Mouse (Mus musculus): ENCODE data around the gene Dync1i2. TPM values are rescaled to one million over a fixed set of nuclear protein-coding genes. Genes with fewer than 3 reads are reported as not detected.

The Dync1i2 gene
- polyA plus RNA-seq (2017; shearing (Covaris generic)), result 100 to 1,000 TPM in 1 of 3 experiments, 10 to 100 TPM in 2; 83.0 to 106 (median 86.7) TPM

DNA sequence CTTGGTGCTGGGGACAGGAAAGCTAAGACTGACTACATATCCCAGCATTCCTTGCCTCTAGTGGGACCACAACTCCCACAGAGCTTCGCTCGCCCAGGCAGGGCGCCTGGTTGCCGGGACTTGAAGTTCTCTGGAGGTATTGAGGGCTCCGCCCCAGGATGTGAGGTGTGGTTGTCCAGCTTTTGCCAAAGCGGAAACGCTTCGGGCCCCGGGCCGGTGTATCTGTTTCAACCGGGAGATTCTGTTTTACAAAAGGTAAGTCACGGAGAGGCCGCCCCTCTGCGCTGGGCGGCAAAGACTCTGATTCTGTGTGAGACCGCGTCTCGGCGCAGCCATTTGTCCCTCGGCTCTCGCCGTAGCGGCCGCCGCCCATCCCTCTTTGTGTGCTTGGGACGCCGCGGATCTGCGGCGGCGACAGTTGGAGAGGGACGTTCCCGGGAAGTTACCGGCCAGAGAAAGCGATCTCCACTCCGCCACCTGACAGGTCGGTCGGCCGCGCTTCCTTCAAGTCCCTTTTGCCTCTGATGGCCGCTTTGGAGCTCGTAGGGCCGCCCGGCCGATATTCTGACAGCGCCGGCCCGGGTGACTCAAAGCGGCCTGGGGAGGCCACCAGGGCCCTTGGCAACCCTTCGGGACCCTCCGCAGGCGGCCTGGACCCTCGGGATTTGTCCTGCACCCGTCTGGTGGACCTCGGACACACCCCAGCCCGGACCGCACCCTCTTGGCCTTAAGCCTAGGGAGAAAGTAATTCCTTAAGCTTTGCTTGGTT lies at the start of gene Dync1i2:
Dync1i2 (plus strand) TSS at position 116 of the 769 bp plus-strand sequence.
- ATAC-seq, result peak; percentile 100

DNA sequence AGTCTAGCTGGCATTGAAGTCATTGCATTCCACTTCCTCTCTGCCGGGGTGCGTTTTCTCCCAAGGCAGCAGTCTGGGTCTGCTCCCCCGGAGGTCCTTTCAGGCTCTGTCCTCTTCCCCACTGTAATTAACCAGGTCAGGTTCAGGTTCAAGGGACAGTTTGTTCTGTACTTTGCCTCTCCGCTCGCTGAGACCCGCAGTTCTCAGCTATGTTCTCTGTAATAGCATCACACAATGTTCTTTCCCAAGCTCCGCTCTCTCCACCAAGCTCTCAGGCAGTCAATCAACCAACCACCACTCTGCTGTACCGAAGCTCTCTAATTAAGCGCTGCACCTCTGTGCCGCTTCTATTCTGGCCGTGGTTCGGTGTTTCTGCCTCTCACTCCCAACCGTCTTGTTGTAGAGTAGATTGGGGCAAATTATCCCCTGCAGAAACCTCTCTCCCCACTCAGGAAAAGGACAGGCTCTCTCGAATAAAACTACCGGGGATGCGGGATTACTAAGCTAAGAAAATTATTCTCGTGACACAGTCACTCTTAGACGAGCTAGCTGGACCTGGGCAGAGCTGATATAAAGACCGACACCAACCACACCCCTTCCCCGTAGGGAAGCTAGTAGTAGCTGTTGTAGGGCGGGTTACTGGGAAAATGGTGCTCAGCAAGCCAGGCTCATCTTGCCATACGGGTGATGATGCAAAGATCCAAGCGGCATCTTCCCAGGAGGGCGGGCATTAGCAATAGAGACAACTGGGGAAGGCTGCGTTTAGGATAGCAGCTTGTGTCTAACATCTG lies 48.5 kb upstream of the Dync1i2 start:
- ATAC-seq, result no peak

DNA sequence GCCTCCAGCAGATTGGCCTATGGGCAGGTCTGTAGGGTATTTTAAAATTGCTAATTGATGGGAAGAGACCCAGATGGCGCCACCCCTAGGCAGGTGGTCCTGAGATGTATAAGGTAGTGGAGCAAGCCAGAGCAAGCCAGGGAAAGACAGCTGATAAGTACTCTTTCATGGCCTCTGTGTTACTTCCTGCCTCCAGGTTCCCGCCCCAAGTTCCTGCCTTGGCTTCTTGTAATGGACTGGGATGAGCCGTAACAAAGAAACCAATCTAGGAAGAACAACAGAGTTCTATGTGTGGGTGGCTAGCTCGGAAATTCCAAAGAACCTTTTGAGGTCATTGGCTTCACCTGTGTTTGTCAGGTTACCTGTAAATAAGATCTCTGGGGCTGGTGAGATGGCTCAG lies 44.3 kb upstream of the Dync1i2 start:
- no peak for ATAC-seq

DNA sequence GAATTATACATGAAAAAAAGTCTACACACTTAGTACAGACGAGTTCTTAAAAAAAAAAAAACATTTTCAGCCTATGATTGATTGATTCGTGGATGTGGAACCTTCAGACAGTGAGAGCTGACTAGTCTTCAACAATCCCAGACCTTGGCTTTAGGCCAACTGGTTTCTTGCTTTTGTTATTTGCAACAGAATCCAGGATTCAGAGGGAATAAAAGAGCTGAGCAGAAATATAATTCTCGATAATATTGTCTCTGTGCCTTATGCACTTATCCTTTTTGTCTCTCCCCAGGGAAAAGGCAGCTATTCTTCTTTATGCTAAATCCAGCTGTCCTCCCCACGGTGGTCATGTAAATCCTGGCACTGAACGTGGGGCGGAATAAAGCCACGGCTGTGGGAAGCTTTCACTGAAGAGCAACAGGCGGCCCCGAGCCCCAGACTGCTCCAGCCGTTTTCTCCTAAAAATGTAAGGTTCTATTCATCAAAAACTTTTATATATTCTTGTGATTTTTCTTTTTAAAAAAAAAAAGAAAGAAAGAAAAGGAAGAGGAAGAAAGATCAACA lies 43.0 kb upstream of the Dync1i2 start:
- ATAC-seq, result no peak

DNA sequence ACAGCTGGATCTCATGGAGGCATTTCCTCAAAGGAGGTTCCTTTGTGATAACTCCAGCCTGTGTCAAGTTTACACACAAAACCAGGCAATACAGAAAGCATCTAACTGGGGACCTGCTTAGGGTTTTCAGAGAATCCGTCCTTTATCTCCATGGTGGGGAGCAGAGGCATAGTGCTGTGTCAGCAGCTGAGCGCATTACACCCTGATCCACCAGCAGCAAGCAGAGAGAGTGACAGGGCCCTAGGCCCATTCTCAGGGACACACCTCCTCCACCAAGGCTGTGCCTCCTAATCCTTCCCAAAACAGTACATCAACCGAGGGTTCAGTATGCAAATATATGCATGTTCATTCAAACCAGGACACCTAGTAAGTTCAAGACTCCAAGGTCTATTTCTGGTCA lies 38.5 kb upstream of the Dync1i2 start:
- no peak for ATAC-seq

DNA sequence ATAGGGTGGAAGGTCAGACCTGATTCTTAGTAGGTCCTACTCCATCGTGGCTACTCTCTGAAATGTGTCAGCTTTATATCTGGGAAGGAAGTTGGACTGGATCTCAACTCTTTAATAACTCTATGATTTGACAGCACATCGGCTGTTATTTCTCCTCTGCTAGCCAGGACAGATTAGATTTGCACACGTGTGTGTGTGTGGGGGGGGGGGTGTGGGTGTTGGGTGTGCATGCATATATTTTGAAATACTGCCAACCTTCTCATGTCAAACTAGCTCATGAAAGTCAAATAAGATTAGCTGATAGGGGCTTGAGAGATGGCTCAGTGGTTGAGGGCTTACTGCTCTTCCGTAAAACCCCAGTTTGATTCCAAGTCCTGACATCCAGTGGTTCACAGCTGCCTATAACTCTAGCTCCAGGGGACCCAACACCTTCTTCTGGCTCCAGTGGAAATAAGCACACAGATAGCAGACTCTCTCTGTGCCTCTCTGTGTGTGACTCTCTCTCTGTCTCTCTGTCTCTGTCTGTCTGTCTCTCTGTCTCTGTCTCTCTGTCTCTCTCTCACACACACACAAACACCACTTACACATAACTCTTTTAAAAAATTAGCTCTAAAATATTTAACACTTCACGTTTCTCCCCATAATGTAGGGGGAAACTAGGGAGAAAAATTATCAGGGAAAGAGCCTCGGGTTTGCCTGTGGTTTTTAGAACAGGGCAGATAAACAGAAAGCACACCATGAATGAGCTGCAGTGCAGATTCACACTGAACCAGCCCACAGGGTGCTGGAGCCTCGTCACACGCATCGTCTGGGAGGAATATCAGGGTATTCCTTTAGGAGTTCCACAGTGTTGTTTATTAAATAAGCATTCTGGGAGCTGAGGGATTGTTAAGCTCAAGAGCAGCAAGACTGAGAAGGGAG lies 34.9 kb upstream of the Dync1i2 start:
- no peak for ATAC-seq

DNA sequence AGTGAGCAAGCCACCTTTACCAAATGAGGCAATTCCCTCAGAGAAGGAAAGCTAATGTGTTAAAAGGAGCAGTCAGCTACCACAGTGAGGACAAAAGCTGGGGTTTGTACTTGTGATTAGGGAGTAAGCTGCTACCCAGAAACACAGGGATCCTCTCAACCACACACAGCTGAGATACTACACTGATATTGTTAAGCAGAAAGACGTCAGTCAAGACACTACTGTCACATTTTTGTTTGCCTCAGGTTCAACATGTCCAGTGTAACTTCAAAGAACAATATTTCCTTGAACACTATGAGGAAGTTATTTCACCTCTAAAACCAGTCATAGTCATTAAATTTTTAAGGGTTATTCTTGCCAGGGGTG lies 34.3 kb upstream of the Dync1i2 start:
- no peak for ATAC-seq

DNA sequence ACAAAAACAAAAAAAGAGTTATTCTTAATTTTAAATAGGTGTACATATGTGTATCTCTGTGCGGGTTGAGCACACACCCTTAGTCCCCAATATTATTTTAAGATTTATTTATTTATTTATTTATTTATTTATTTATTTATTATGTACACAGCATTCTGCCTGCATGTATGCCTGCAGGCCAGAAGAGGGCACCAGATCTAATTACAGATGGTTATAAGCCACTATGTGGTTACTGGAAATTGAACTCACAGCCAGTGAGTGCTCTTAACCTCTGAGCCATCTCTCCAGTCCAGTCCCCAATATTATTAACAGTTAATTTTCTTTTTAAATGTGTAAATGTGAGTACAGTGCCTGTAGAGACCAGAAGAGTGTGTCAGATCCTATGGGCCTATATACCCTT lies 33.7 kb upstream of the Dync1i2 start:
- ATAC-seq, result no peak

DNA sequence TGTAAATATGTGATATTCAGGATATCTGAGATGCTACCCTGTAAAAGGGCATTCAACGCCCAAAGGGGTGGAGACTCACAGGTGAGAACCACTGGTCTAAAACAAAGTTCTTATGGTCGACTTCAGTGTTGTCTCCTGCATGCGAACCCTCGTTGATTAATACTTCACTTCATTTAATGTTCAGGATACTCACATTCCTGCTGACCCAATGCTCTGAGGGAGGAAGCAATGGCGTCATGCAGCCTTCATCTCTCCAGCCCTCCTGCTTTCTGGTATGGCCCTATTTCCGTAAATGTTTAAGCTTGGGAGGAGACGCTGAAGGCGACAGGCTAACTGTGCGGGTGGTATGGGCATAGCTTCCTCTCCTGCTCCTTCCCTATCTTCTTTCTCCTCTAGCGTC lies 31.8 kb upstream of the Dync1i2 start:
- ATAC-seq, result no peak

DNA sequence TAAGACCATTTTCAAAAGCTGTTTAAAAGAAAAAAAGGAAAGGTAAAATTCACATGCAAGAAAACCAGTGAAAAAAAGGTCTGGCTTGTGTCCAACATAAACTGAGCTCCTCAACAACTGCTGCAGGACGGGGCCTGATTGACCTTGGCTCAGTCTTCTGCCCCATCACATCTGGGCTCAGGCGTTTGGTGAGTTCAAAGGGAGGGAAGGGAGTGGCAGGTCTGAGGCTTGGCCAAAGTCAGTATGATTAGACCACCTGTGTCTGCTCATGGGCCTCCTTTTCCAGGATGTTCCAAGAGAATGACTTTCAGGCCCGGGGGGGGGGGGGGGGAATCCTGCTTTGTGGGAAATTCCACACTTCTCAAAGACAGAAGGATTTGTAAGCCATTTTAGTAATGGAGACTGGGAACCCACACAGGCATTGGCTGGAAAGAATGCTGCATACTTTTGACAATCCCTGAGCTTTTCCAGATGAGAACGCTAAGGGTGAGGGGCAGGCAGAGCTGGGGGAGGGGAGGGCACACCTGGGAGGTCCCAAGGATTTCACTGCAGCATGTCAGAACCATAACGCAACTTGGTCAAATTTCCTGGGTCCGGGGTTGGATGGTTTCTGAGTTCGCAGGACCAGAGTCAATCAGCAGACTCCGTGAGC lies 30.8 kb upstream of the Dync1i2 start:
- ATAC-seq, result no peak

DNA sequence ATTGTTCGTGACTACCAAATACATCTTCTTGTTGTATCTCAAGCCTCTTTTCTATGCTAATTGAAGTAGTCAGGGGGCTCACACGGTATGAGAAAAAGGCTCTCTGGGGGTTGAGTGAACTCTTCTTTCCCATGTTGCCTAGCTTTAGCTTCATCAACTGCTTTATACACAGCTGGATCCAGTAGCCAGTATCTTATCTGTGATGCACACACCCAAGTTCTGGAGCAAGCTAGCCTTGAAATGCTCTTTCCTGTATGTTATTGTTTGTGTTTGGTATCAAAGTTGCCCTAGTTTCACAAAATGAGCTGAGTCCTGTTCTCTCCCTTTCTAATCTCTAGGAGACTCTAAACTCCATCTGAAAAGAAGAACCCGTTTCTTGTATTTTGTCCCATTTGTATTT lies 23.6 kb upstream of the Dync1i2 start:
- ATAC-seq, result no peak

DNA sequence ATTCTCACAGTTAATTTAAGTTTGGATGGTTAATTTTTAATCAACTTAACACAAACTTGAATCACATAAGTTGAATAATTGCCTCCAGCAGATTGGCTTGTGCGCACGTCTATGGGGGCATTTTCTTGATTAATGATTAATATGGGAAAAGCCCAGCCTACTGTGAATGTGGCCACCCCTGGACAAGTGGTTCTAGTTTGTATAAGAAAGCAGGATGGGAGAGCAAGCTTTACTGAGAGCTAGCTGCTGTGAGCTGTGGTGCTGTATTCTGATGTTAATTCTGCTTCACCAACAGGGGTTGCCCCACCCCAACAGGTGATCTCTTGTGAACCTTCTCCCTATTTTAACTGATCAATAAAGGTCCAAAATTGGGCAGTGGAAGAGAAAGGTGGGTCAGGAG lies 22.6 kb upstream of the Dync1i2 start:
- ATAC-seq, result no peak

DNA sequence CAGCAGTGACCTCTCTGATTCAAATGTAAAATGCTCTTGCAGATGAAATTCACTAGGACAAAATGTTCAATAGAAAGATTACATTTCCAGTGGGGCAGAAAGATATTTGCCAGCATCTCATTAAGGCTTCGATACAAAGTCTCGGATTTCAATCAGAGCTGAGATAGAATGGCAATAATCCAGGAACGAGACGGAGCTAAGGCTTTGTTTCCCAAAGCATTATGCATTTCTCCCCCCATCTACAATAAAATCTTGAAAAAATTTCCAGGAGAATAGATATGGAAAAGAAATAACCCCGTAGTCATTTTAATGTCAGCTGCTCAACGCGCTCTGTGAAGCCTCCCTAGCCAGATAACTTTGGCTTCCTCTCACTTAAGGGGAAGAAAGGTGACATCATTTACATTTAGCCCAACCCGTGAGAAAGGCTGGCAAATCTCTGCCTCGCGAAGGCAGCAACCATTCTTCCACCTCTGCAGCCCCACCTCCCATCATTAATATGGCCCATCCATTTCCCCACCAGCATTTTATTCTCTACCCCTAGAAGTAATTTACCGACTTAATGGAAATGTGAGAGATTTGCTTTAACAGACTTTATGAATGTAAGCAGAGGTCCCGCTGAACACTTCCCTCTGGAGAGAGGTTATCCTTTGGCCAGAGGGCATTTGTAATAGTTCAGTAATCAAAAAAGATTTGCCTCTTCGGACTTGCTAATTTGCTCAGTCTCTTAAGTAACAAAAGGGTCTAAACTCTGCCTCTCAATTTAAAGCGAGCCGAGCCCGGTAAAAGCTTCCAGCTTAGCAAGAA lies 19.9 kb upstream of the Dync1i2 start:
- no peak for ATAC-seq

DNA sequence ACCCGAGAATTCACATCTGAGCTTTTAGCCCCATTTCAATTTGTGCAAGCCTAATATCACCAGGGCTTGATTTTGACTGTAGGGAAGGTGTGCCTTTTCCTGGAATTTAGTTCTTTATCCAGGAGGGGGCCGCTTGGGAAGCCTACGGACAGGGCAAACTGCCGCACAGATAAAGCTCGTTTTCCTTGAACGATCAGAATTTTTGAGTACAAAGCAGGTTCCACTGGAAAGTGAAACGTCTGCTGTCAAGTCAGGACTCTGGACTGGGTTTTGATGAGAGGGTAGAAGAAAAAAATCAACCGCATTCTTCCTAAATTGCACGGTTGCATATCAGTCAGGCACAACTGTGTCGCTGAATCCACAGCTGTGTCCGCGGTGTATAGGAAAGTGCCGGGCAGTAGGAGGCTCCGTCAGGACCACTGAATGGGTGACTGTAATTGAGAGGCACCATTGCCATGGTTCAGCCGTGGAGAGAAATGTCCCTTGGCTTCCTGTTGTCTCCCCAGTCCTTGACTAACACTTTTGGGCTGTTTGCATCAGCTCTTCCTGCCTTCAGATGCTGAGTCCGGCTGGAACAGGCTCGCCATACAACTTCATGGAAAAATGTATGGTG lies 19.2 kb upstream of the Dync1i2 start:
- ATAC-seq, result no peak

DNA sequence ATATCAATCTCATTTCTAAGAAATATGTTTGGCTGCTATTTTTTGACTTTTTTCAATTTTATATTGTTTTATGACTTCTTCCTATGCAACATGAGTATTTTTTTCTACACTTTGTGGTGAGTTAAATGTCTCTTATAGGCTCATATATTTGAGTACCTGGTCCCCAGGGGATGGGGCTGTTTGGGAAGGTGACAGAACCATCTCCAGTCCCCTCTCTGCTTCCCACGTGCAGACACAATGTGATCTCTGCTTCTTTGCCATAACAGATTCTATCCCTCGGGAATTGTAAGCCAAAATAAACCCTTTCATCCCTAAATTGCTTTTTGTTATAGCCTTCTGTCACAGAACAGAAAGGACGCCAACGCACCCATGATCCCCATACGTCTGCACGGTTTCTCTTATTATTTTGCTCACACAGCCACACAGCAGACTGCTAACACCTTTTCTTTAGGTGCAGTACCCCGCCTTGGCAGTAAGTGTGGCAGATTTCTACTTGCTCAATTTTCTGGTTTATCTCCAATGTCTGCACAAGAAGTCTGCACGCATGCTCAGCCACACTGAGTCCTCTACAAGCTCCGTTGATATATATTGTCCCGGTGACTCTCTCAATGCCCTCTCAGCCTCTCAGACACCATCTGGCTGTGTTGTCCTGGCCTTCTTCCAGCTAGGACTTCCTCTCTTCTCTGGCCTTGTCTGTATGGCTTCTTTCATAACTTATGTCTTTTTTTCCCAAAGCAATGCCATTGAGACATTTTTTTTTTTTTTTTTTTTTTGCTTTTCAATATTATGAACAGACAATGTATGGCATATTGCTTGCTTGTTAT lies 17.2 kb upstream of the Dync1i2 start:
- ATAC-seq, result no peak

DNA sequence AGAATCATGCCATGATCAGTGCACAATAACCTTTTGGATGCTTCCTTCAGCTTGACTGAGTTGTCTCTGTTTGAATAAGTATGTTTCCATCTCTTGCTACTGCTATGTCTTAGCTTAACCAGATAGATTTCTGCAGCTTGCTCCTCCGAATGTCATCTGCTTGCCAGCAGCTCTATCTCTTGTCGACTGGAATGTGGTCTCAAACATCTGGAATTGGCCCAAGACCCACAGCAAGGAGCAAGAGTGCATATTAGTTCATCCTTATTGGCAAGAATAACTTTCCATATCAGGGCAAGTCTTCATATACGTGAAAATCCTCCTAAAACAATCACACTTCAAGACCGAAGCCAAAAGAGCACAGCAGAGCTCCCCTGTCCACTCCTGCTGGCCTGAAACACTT lies 14.6 kb upstream of the Dync1i2 start:
- ATAC-seq, result no peak

DNA sequence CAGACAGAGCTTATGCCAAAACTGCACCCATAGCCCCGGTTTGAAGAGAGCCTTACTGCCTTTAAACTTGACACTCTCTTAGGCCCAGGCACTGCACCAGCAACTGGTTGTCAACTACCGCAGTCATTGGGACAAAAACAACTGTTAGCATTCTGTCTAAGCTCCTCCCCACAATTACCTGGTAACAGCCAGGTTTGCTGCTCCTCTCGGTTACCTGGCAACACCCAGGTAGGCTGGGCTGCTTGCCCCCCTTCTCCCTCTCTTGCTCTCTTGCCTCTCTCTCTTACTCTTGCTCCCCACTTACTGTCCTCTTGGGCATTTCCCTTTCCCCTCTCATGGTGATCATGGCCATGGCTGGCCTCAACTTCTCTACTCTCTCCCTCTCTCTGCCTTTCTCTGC lies 12.6 kb upstream of the Dync1i2 start:
- no peak for ATAC-seq

DNA sequence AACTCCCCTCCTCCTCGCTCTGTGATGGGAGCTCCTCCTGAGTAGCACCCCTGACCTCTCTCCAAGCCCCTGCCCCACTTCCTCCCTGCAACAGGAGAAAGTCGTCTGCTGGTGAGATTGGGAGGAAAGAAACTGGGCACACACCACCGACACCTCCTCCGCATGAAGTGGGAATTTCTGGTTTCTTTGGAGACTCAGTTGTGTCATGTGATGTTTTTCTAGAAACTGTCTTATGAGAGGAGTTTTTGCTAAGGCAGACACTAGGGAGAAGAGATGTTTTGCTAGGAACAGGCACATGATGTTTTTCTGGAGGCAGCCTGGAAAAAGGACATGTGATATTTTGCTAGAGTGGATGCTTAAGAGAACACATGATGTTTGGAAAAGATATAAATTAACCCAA lies 11.0 kb upstream of the Dync1i2 start:
- no peak for ATAC-seq

DNA sequence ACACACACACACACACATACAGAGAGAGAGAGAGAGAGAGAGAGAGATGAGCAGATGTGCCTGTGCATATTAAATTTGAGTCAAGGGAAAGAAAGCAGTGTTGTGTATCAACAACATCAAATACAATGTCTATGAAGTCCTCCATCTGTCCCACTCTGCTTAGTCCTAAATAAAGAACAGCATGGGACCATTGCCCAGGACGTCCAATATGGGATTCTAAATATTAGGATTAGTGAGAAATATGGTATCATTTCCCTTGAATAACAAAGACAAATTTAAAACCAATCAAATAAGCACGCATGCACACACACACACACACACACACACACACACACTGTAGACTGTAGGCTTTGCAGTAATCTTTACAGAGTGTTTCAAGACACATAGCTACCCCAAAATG lies 9.6 kb upstream of the Dync1i2 start:
- ATAC-seq, result no peak

All from inflammation-experienced regulatory T-cells, adult 6 months (primary cell).